8 mouse cellular contexts compared by ENCODE assay signal in genomic region chr17:56990966-56991365, GRCm38 (mm10). TPM values are rescaled to one million over a fixed set of nuclear protein-coding genes. Genes with fewer than 3 reads are reported as not detected.
A peak's percentile ranks its signal among the peaks of the same experiment; 100 is the strongest.
DNase-seq lines count a peak whose midpoint lies in the region; ATAC-seq and TF ChIP-seq lines count a peak whose summit lies in the region.

No protein-coding gene starts in this region.

- TF ChIP-seq CTCF in bone marrow, adult 2 months (IDR thresholded peaks at IDR 0.05; ENCODE audit: control insufficient read depth, insufficient read depth, low read length), result no peak

- H3K9me3 ChIP-seq in kidney, embryonic 15.5 days (replicated peaks), result no peaks in the 10 kb centered on the region
- H3K9me3 ChIP-seq in heart, embryonic 16.5 days (replicated peaks; ENCODE audit: control insufficient read depth, low read length), result no peaks in the 10 kb centered on the region
- H3K9me3 ChIP-seq in midbrain, embryonic 10.5 days (replicated peaks), result no peaks in the 10 kb centered on the region

- peak overlapping the region; percentile 82 for H3K4me2 ChIP-seq in kidney, embryonic 15.5 days
- H3K4me2 ChIP-seq in heart, embryonic 16.5 days (ENCODE audit: low read depth, low read length), result peak overlapping the region; percentile 82

- H3K27ac ChIP-seq in kidney, embryonic 15.5 days, result no peak overlapping the region
- H3K27ac ChIP-seq in bone marrow, adult 2 months (ENCODE audit: control insufficient read depth, insufficient read depth, low read depth, low read length, poor library complexity), result no peak overlapping the region
- no peak overlapping the region for H3K27ac ChIP-seq in heart, embryonic 16.5 days (ENCODE audit: low read length)
- H3K27ac ChIP-seq in midbrain, embryonic 10.5 days (replicated peaks), result peak overlapping the region; percentile 91

- H3K4me3 ChIP-seq in kidney, embryonic 15.5 days (replicated peaks), result peak overlapping the region; percentile 91
- peak overlapping the region; percentile 31 for H3K4me3 ChIP-seq in bone marrow, adult 2 months (replicated peaks; ENCODE audit: control insufficient read depth, low read depth, low read length)
- H3K4me3 ChIP-seq in heart, embryonic 16.5 days (ENCODE audit: low read length), result peak overlapping the region; percentile 90
- peak overlapping the region; percentile 88 for H3K4me3 ChIP-seq in midbrain, embryonic 10.5 days

- H3K27me3 ChIP-seq in kidney, embryonic 15.5 days, result no peaks in the 10 kb centered on the region
- H3K27me3 ChIP-seq in heart, embryonic 16.5 days (ENCODE audit: control insufficient read depth, insufficient read depth, low read length), result no peaks in the 10 kb centered on the region
- H3K27me3 ChIP-seq in midbrain, embryonic 10.5 days (ENCODE audit: low read depth, poor library complexity, severe bottlenecking), result no peaks in the 10 kb centered on the region

- no peak for DNase-seq in kidney, adult 9 months
- no peak for DNase-seq in midbrain, embryonic 10.5 days (ENCODE audit: low spot score)
- no peak for DNase-seq in left cerebral cortex, adult 9 months (ENCODE audit: low spot score in 2 of 2)
- no peak for DNase-seq in yolk sac, embryonic 10.5 days (ENCODE audit: low spot score)
- DNase-seq in embryo, embryonic 10 days (ENCODE audit: low spot score), result no peak

- H3K36me3 ChIP-seq in kidney, embryonic 15.5 days, result peaks cover 47% of the 10 kb centered on the region
- peaks cover 29% of the 10 kb centered on the region for H3K36me3 ChIP-seq in heart, embryonic 16.5 days (ENCODE audit: control insufficient read depth, insufficient read depth)
- peaks cover 49% of the 10 kb centered on the region for H3K36me3 ChIP-seq in midbrain, embryonic 10.5 days

- WGBS in kidney, embryonic 15.5 days, result 77% methylated on average over 2 of the region's 2 CpGs
- WGBS in bone marrow, adult 2 months, result 77% methylated on average over 2 of the region's 2 CpGs
- WGBS in heart, embryonic 16.5 days, result 69% methylated on average over 2 of the region's 2 CpGs
- WGBS in midbrain, embryonic 10.5 days, result 77% methylated on average over 2 of the region's 2 CpGs

- H3K4me1 ChIP-seq in kidney, embryonic 15.5 days, result peaks cover 14% of the 10 kb centered on the region
- no peaks in the 10 kb centered on the region; the same call in 1 of the 2 replicates for H3K4me1 ChIP-seq in bone marrow, adult 2 months (ENCODE audit: control insufficient read depth, insufficient read depth, low read length)
- peaks cover 6% of the 10 kb centered on the region for H3K4me1 ChIP-seq in heart, embryonic 16.5 days (ENCODE audit: control insufficient read depth, insufficient read depth, low read length)
- peaks cover 10% of the 10 kb centered on the region for H3K4me1 ChIP-seq in midbrain, embryonic 10.5 days

- peak overlapping the region; percentile 90 for H3K9ac ChIP-seq in kidney, embryonic 15.5 days
- H3K9ac ChIP-seq in heart, embryonic 16.5 days (ENCODE audit: low read length), result peak overlapping the region; percentile 93

- no peak for ATAC-seq in kidney, embryonic 15.5 days (replicated peaks; ENCODE audit: low FRiP score)
- ATAC-seq in heart, embryonic 16.5 days (replicated peaks; ENCODE audit: extremely low read depth, insufficient read depth, low FRiP score), result no peak

- TF ChIP-seq POLR2A in bone marrow, adult 2 months (IDR thresholded peaks at IDR 0.05; ENCODE audit: borderline replicate concordance, control insufficient read depth, low read depth, low read length), result no peak

RNA-seq across cellular contexts. Expression of gene Clpp, which starts 0.9 kb away (rescaled TPM):
- 150 and 165 TPM in 2 replicates for polyA plus RNA-seq in kidney, embryonic 15.5 days (2015; fragmentation: Nextera tagmentation; extraction: Ambion mirVana)
- 23.7 and 43.4 TPM in 2 replicates for polyA plus RNA-seq in bone marrow, adult 2 months (2011; ENCODE audit: insufficient read depth, insufficient read length, low replicate concordance, missing spikeins)
- 117 and 129 TPM in 2 replicates for polyA plus RNA-seq in heart, embryonic 16.5 days (2015; fragmentation: Nextera tagmentation; extraction: Ambion mirVana)
- polyA plus RNA-seq in midbrain, embryonic 10.5 days (2016; fragmentation: Nextera tagmentation; extraction: Ambion mirVana), result 173 and 174 TPM in 2 replicates

RNA-seq across cellular contexts. Expression of gene Alkbh7, which starts 6.2 kb away (rescaled TPM):
- polyA plus RNA-seq in kidney, embryonic 15.5 days (2015; fragmentation: Nextera tagmentation; extraction: Ambion mirVana), result 55.3 and 56.7 TPM in 2 replicates
- 4.4 and 11.1 TPM in 2 replicates for polyA plus RNA-seq in bone marrow, adult 2 months (2011; ENCODE audit: insufficient read depth, insufficient read length, low replicate concordance, missing spikeins)
- 56.4 and 59.6 TPM in 2 replicates for polyA plus RNA-seq in heart, embryonic 16.5 days (2015; fragmentation: Nextera tagmentation; extraction: Ambion mirVana)
- 40.2 and 41.3 TPM in 2 replicates for polyA plus RNA-seq in midbrain, embryonic 10.5 days (2016; fragmentation: Nextera tagmentation; extraction: Ambion mirVana)

RNA-seq across cellular contexts. Expression of gene Pspn, which starts 8.9 kb away (rescaled TPM):
- 0.87 and 1.3 TPM in 2 replicates for polyA plus RNA-seq in kidney, embryonic 15.5 days (2015; fragmentation: Nextera tagmentation; extraction: Ambion mirVana)
- polyA plus RNA-seq in bone marrow, adult 2 months (2011; ENCODE audit: insufficient read depth, insufficient read length, low replicate concordance, missing spikeins), result not detected in 2 replicates
- polyA plus RNA-seq in heart, embryonic 16.5 days (2015; fragmentation: Nextera tagmentation; extraction: Ambion mirVana), result 0.34 TPM in 1 of 2 replicates, not detected in the other
- polyA plus RNA-seq in midbrain, embryonic 10.5 days (2016; fragmentation: Nextera tagmentation; extraction: Ambion mirVana), result 0.76 and 0.94 TPM in 2 replicates

RNA-seq across cellular contexts. Expression of gene Acer1, which starts 9.0 kb away (rescaled TPM):
- polyA plus RNA-seq in kidney, embryonic 15.5 days (2015; fragmentation: Nextera tagmentation; extraction: Ambion mirVana), result 0.15 TPM in 1 of 2 replicates, not detected in the other
- polyA plus RNA-seq in bone marrow, adult 2 months (2011; ENCODE audit: insufficient read depth, insufficient read length, low replicate concordance, missing spikeins), result not detected in 2 replicates
- polyA plus RNA-seq in heart, embryonic 16.5 days (2015; fragmentation: Nextera tagmentation; extraction: Ambion mirVana), result 0.05 TPM in 1 of 2 replicates, not detected in the other
- polyA plus RNA-seq in midbrain, embryonic 10.5 days (2016; fragmentation: Nextera tagmentation; extraction: Ambion mirVana), result not detected in 2 replicates

RNA-seq across cellular contexts. Expression of gene Gtf2f1, which starts 20.1 kb away (rescaled TPM):
- polyA plus RNA-seq in kidney, embryonic 15.5 days (2015; fragmentation: Nextera tagmentation; extraction: Ambion mirVana), result 64.0 and 70.3 TPM in 2 replicates
- polyA plus RNA-seq in bone marrow, adult 2 months (2011; ENCODE audit: insufficient read depth, insufficient read length, low replicate concordance, missing spikeins), result 74.4 and 116 TPM in 2 replicates
- 44.1 and 45.6 TPM in 2 replicates for polyA plus RNA-seq in heart, embryonic 16.5 days (2015; fragmentation: Nextera tagmentation; extraction: Ambion mirVana)
- 81.2 and 83.3 TPM in 2 replicates for polyA plus RNA-seq in midbrain, embryonic 10.5 days (2016; fragmentation: Nextera tagmentation; extraction: Ambion mirVana)

Comparison
In these comparisons a context has a peak if more than half of its experiments do, and no peak if none do; other contexts are left out.
1. H3K4me3 ChIP-seq: peak in every context shown above with its lines; median percentile 91 in kidney, embryonic 15.5 days; 90 in heart, embryonic 16.5 days; 88 in midbrain, embryonic 10.5 days; 31 in bone marrow, adult 2 months.